In genomic region chr3:133545304-133545666, GRCm38 (mm10) we compare ENCODE assay signal across 8 mouse cellular contexts. TPM values are rescaled to one million over a fixed set of nuclear protein-coding genes. Genes with fewer than 3 reads are reported as not detected.
DNase-seq lines count a peak whose midpoint lies in the region; ATAC-seq and TF ChIP-seq lines count a peak whose summit lies in the region.

No protein-coding gene starts in this region.

- intact Hi-C loops in left cerebral cortex, adult 2 months (cut with DNase I) = loop anchor here (1.0 to 10.0 kb wide), 5 partner anchors 55 to 1900 kb away; no protein-coding TSS in a partner anchor
- intact Hi-C loops in left cerebral cortex, postnatal 4 days (cut with DNase I) = loop anchor here (10.0 kb wide), 1 partner anchor 230 kb away; the partner anchor contains the start of gene Ppa2

- ATAC-seq in embryonic facial prominence, embryonic 13.5 days (ENCODE audit: insufficient number of reproducible peaks, insufficient read depth, low FRiP score, low TSS enrichment, low read depth) = no peak
- no peak for ATAC-seq in intestine, embryonic 14.5 days (replicated peaks; ENCODE audit: low FRiP score, low TSS enrichment, low read depth)
- ATAC-seq in midbrain, postnatal 0 days (ENCODE audit: low FRiP score) = no peak
- ATAC-seq in megakaryocyte-erythroid progenitor cell, adult 5-6 weeks (replicated peaks; ENCODE audit: low FRiP score, low TSS enrichment, poor library complexity, severe bottlenecking) = no peak

- peak overlapping the region; percentile 73 for H3K4me2 ChIP-seq in embryonic facial prominence, embryonic 13.5 days
- peak overlapping the region; percentile 71 for H3K4me2 ChIP-seq in intestine, embryonic 14.5 days (ENCODE audit: low read length)
- peak overlapping the region; percentile 60 for H3K4me2 ChIP-seq in midbrain, postnatal 0 days (ENCODE audit: low read depth, low read length, poor library complexity, severe bottlenecking)

- no peaks in the 10 kb centered on the region for H3K27me3 ChIP-seq in embryonic facial prominence, embryonic 13.5 days
- H3K27me3 ChIP-seq in intestine, embryonic 14.5 days (replicated peaks; ENCODE audit: control insufficient read depth, insufficient read depth, low read length) = no peaks in the 10 kb centered on the region
- no peaks in the 10 kb centered on the region for H3K27me3 ChIP-seq in midbrain, postnatal 0 days (ENCODE audit: insufficient read depth, low read length)

- no peak for TF ChIP-seq CTCF in left cerebral cortex, adult 2 months (IDR thresholded peaks at IDR 0.05)
- TF ChIP-seq CTCF in midbrain, postnatal 0 days (IDR thresholded peaks at IDR 0.05) = no peak

- peak overlapping the region; percentile 96; the same call in 1 of the 2 replicates for H3K27ac ChIP-seq in left cerebral cortex, adult 2 months
- H3K27ac ChIP-seq in embryonic facial prominence, embryonic 13.5 days = peak overlapping the region; percentile 97
- H3K27ac ChIP-seq in intestine, embryonic 14.5 days (ENCODE audit: low read depth) = peak overlapping the region; percentile 95
- 0 out of 2 replicates have a peak overlapping the region, but pooled peaks have one; percentile 90 for H3K27ac ChIP-seq in midbrain, postnatal 0 days (ENCODE audit: low read depth, low read length)

- H3K9me3 ChIP-seq in embryonic facial prominence, embryonic 13.5 days = no peaks in the 10 kb centered on the region
- no peaks in the 10 kb centered on the region for H3K9me3 ChIP-seq in intestine, embryonic 14.5 days (ENCODE audit: control insufficient read depth, low read length)
- H3K9me3 ChIP-seq in midbrain, postnatal 0 days (ENCODE audit: low read length) = no peaks in the 10 kb centered on the region

- no peaks in the 10 kb centered on the region for H3K36me3 ChIP-seq in embryonic facial prominence, embryonic 13.5 days
- H3K36me3 ChIP-seq in intestine, embryonic 14.5 days (ENCODE audit: control insufficient read depth, insufficient read depth, low read length) = no peaks in the 10 kb centered on the region
- H3K36me3 ChIP-seq in midbrain, postnatal 0 days (ENCODE audit: insufficient read depth, low read length) = no peaks in the 10 kb centered on the region

- H3K4me3 ChIP-seq in left cerebral cortex, adult 2 months = peak overlapping the region; percentile 70
- peak overlapping the region; percentile 79 for H3K4me3 ChIP-seq in embryonic facial prominence, embryonic 13.5 days
- H3K4me3 ChIP-seq in intestine, embryonic 14.5 days (ENCODE audit: low read depth, low read length) = peak overlapping the region; percentile 84
- peak overlapping the region; percentile 79 for H3K4me3 ChIP-seq in midbrain, postnatal 0 days (ENCODE audit: low read depth, low read length)

- H3K9ac ChIP-seq in embryonic facial prominence, embryonic 13.5 days = peak overlapping the region; percentile 86
- H3K9ac ChIP-seq in intestine, embryonic 14.5 days (ENCODE audit: low read length) = peak overlapping the region; percentile 90
- H3K9ac ChIP-seq in midbrain, postnatal 0 days (replicated peaks; ENCODE audit: low read length, poor library complexity, severe bottlenecking) = peak overlapping the region; percentile 72; the same call in 1 of the 2 replicates

- DNase-seq in left cerebral cortex, adult 2 months (ENCODE audit: extremely low spot score in 1 of 2, low spot score in 2 of 2) = no peak
- no peak for DNase-seq in left cerebral cortex, postnatal 4 days
- DNase-seq in intestine, embryonic 14.5 days (ENCODE audit: low spot score) = no peak
- no peak for DNase-seq in midbrain, postnatal 0 days (ENCODE audit: low spot score)
- no peak for DNase-seq in Muller cell, postnatal 12 days (ENCODE audit: inconsistent ontology term)
- no peak for DNase-seq in layer of hippocampus, adult 9-10 months (ENCODE audit: low spot score)

- WGBS in embryonic facial prominence, embryonic 13.5 days = 16% methylated on average over 6 of the region's 6 CpGs
- WGBS in intestine, embryonic 14.5 days = 14% methylated on average over 6 of the region's 6 CpGs
- WGBS in midbrain, postnatal 0 days = 11% methylated on average over 6 of the region's 6 CpGs

- H3K4me1 ChIP-seq in embryonic facial prominence, embryonic 13.5 days = peaks cover 9% of the 10 kb centered on the region
- 0 out of 2 replicates have a peak, but pooled peaks cover 8% of the 10 kb centered on the region for H3K4me1 ChIP-seq in intestine, embryonic 14.5 days (replicated peaks; ENCODE audit: control insufficient read depth, insufficient read depth, low read length)
- peaks cover 3% of the 10 kb centered on the region; the same call in 1 of the 2 replicates for H3K4me1 ChIP-seq in midbrain, postnatal 0 days (ENCODE audit: insufficient read depth, low read length)

RNA-seq across cellular contexts. Expression of gene Tet2, which starts 0.3 kb away (rescaled TPM):
- total RNA-seq in left cerebral cortex, adult 2 months (2021) = 10 to 100 TPM; 47.9 to 58.6 TPM
- 10 to 100 TPM; 62.0 to 68.6 TPM for total RNA-seq in left cerebral cortex, postnatal 4 days (2021)
- 21.1 and 23.4 TPM in 2 replicates for polyA plus RNA-seq in embryonic facial prominence, embryonic 13.5 days (2015; fragmentation: Nextera tagmentation; extraction: Ambion mirVana)
- 17.9 and 19.7 TPM in 2 replicates for polyA plus RNA-seq in intestine, embryonic 14.5 days (2014; fragmentation: Nextera tagmentation; extraction: Ambion mirVana)
- 46.5 and 49.1 TPM in 2 replicates for total RNA-seq in midbrain, postnatal 0 days (2014; rRNA removed)
- 12.6 and 17.2 TPM in 2 replicates for polyA plus RNA-seq in midbrain, postnatal 0 days (2015; fragmentation: Nextera tagmentation; extraction: Ambion mirVana)
- total RNA-seq in megakaryocyte-erythroid progenitor cell, adult 5-6 weeks (2014; fragmentation: Nextera tagmentation) = 35.1 and 38.7 TPM in 2 replicates
- 26.5 and 29.9 TPM in 2 replicates for total RNA-seq in megakaryocyte-erythroid progenitor cell, adult 5-6 weeks (2017)
